Mouse (Mus musculus) cerebellum, adult 11 months (tissue): ENCODE measurements around the gene Ola1.
A peak's percentile ranks its signal among the peaks of the same experiment; 100 is the strongest.

ENCODE experiments used
- DNase-seq: peaks from one replicate; pipeline ENCODE4 v3.0.0; 2022

Gene Ola1

GRCm38 (mm10) chr2:73060259-73060585 is 158.5 kb downstream of the Ola1 start:
- DNase-seq = no peak

GRCm38 (mm10) chr2:73059550-73060258 is 159.0 kb downstream of the Ola1 start:
- peak; percentile 9 for DNase-seq

GRCm38 (mm10) chr2:73058344-73058743 is 160.4 kb downstream of the Ola1 start:
- no peak for DNase-seq

- no peak for DNase-seq
Measured at GRCm38 (mm10) chr2:73057589-73057988, 161.1 kb downstream of the Ola1 start.

- DNase-seq = no peak
Measured at GRCm38 (mm10) chr2:73056090-73056956, 162.4 kb downstream of the Ola1 start.

GRCm38 (mm10) chr2:73053791-73054490 is 164.8 kb downstream of the Ola1 start:
- no peak for DNase-seq

- DNase-seq = no peak
Measured at GRCm38 (mm10) chr2:73050401-73050800, 168.3 kb downstream of the Ola1 start.

- no peak for DNase-seq
Measured at GRCm38 (mm10) chr2:73049977-73050376, 168.7 kb downstream of the Ola1 start.

GRCm38 (mm10) chr2:73049001-73049684 is 169.6 kb downstream of the Ola1 start:
- DNase-seq = no peak

- DNase-seq = no peak
Measured at GRCm38 (mm10) chr2:73047061-73047741, 171.5 kb downstream of the Ola1 start.

- DNase-seq = no peak
Measured at GRCm38 (mm10) chr2:73046576-73046975, 172.1 kb downstream of the Ola1 start.

GRCm38 (mm10) chr2:73045505-73045904 is 173.2 kb downstream of the Ola1 start:
- no peak for DNase-seq
